Mouse (Mus musculus) cerebellum, postnatal 25 days (tissue): Measurements from ENCODE around the gene Defb38.

Source experiments
- DNase-seq, 2 experiments: peaks; one replicate each; pipeline ENCODE4 v3.0.0; 2021; ENCODE audit warnings: mixed read lengths in 2 of 2

The Defb38 gene

GRCm38 (mm10) chr8:19026466-19026865 is at the start of gene Defb38:
Defb38 (minus strand) TSS chr8:19026566.
- no peak for DNase-seq

GRCm38 (mm10) chr8:19066013-19066412 is 39.6 kb upstream of the Defb38 start:
- DNase-seq, result no peak

- no peak for DNase-seq
Observed at GRCm38 (mm10) chr8:19064710-19065109, 38.3 kb upstream of the Defb38 start, which contains the start of gene Defb39. Defb39 (minus strand) TSS chr8:19064810.

GRCm38 (mm10) chr8:19062891-19063290 is 36.5 kb upstream of the Defb38 start:
- no peak for DNase-seq

GRCm38 (mm10) chr8:19045242-19045641 is 18.9 kb upstream of the Defb38 start:
- DNase-seq, result no peak
